Mouse (Mus musculus) cerebellum, adult 2 months (tissue): ENCODE measurements around the gene Ncoa5. TPM values are rescaled to one million over a fixed set of nuclear protein-coding genes. Genes with fewer than 3 reads are reported as not detected.

Experiments used
- DNase-seq, 2 experiments: peaks; one replicate each; pipeline ENCODE4 v3.0.0; 2021
- H3K27ac ChIP-seq: fragments of 200-500 bp; 2 replicates; pipeline ENCODE4 v1.5.1; 2012; ENCODE audit warnings: low read length, control low read depth, inconsistent platforms; ENCODE audit not compliant: insufficient read depth
- H3K27me3 ChIP-seq: fragments of 200-500 bp; 2 replicates; pipeline ENCODE4 v1.6.1; 2012; ENCODE audit warnings: inconsistent platforms, mild to moderate bottlenecking, low read length, moderate library complexity; ENCODE audit not compliant: control insufficient read depth, insufficient read depth
- H3K4me1 ChIP-seq: fragments of 200-500 bp; 2 replicates; pipeline ENCODE4 v1.6.1; 2011; ENCODE audit warnings: low read length; ENCODE audit not compliant: control insufficient read depth, insufficient read depth
- H3K4me3 ChIP-seq: fragments of 200-500 bp; replicated peaks from 2 replicates; pipeline ENCODE3; 2011; ENCODE audit warnings: mild to moderate bottlenecking, low read depth, low read length, control low read depth; ENCODE audit not compliant: insufficient read depth
- CTCF ChIP-seq: fragments of 200-500 bp; IDR thresholded peaks from 2 replicates; pipeline ENCODE4 v1.5.1; 2011; ENCODE audit warnings: low read depth, mild to moderate bottlenecking, control low read depth, low read length, moderate library complexity, borderline replicate concordance; ENCODE audit not compliant: insufficient read depth
- POLR2A ChIP-seq: fragments of 200-500 bp; IDR thresholded peaks from 2 replicates; pipeline ENCODE4 v1.6.1; 2011; ENCODE audit warnings: low read length, control low read depth, borderline replicate concordance; ENCODE audit not compliant: insufficient read depth
- WGBS: fragments of 180-500 bp; shearing (Covaris S2); methylation state at CpG from one replicate; pipeline ENCODE4 v1.1.7; 2018; 5-methylcytosine and 5-hydroxymethylcytosine counted together
- polyA plus RNA-seq: library from polyadenylated mRNA; depleted of rRNA; stranded (reverse); fragments of >200 nt; gene quantifications from 2 replicates; pipeline ENCODE4 v1.2.3, GENCODE M21; 2012

The Ncoa5 gene
- polyA plus RNA-seq, 1 experiment, result 54.9 TPM

DNA sequence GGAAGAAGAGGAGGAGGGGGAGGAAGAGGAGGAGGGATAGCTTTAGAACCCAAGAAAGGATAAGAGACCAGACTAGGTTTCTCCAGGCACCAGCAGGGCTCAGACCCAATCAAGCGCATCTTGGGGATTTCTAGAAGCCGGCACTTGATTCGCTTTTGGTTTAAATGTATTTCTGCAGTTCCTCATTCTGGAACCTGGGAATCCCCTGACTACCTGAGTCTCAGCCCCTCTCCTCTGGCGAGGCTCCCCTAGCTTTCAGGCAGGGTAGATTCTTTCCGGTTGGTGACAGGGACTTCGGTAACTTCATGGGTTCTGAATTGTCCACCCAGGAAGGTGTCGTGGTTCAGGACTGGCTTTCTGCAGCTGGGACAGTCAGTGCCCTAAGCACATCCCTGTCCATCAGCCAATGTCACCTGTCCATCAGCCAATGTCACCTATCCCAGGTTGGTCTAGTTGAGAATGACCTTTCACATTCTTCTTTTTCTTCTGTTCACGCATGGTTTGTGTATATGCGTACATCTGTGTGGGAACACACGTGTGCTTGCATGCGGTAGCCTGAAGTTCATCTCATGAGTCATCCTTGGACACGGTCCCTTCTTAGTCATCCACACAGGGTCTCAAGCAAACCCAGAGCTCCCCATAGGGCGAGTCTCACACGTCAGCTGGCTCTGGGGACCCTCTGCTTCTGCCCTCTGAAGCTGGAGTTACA is 21.9 kb upstream of the Ncoa5 start:
- H3K4me1 ChIP-seq, result peaks cover 3% of the 10 kb centered on the region; the same call in 1 of the 2 replicates
- WGBS, result 90% methylated on average over 14 of the region's 14 CpGs
- no peak overlapping the region for H3K27ac ChIP-seq
- no peak overlapping the region for H3K4me3 ChIP-seq
- TF ChIP-seq POLR2A (no peak), CTCF (no peak)
- no peak for DNase-seq
- H3K27me3 ChIP-seq, result no peaks in the 10 kb centered on the region

DNA sequence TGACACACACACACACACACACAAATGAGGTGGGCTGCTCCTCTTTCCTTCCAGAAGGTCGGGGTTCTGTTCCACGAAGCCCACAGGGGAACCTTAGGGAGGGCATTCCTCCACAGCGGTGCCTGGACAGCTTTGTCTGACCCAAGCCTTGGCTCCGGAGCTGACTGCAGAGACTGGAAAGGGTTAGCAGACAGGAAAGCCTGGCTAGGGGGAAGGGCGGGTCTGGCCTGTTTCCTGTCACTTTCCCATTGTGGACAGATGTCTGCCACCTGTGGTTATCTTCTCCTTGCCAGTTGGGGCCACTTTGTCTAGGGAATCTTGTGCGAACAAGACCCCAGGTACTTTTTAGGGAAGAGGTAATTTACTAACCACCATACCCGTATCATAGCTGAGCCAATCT is 21.2 kb upstream of the Ncoa5 start:
- H3K27ac ChIP-seq, result no peak overlapping the region
- 18% methylated on average over 7 of the region's 7 CpGs for WGBS
- no peak for DNase-seq
- TF ChIP-seq CTCF (no peak), POLR2A (no peak)
- H3K4me3 ChIP-seq, result no peak overlapping the region
- no peaks in the 10 kb centered on the region for H3K27me3 ChIP-seq
- H3K4me1 ChIP-seq, result peaks cover 3% of the 10 kb centered on the region; the same call in 1 of the 2 replicates

DNA sequence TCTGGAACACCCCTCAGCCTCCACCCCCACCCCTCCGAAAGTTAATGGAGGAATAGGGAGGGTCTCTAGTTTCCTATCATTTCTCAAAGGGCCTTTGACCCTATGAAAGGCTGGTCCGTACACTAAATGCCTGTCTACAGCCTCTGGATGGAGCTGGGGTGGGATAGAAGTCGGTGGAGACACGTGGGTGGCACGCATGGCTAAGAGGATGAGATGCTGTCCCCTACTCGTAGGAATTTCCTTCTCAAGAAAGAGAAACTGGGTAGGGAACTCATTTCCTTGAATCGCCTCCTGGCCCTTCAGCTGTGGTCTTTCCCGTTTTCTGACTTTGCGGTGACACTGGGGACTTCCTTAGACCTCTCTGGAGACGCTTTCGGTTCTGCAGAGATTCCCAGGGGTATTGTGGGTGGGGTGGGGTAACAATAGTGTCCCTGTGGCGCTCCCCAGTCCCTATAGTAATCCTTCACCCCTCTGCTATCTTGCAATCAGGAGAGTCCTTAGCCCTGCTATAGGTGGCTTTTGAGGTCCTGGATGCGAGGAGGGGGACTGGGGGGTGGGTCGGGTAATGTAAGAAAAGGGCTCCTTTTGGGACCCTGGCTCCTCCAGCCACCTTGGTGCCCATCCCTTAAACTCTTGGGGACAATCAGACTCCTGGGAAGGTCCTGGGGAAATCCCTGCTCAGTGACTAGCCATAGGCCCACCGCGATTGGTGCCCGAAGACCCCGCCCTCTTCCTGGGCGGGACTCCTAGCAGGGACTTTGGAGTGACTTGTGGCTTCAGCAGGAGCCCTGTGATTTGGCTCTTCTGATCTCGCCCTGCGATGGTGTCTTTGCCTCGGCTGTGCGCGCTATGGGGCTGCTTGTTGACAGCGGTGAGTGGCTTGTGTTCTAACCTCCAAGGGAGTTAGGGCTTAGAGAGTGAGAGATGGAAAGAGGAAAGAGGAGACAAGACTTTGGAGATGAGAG is 20.5 kb upstream of the Ncoa5 start, which contains the start of gene Cd40:
Gene Cd40 (plus strand): TSS at position 740 of the 965 bp plus-strand sequence.
- H3K27ac ChIP-seq, result no peak within 1 kb of the TSS
- no peak within 1 kb of the TSS for H3K4me3 ChIP-seq
- TF ChIP-seq POLR2A (no peak), CTCF (no peak)

DNA sequence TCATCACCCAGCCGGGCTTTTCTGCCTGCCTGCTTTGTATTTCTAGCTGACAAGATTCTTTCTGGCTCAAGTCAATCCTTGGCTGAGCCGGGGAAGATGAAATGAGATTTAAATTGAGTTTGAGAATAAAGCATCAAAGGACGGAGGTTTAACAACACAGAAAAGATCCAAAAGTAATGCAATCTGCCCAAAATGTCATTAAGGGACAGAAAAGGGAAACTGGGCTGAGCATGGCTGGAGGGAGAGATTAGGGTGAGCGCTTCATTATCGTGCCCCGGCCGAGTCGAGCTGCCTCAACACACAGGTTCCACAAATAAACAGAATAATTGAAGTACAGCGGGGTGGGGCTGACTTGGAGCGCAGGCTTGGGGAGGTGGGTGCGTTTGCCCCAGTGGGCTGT is 16.9 kb upstream of the Ncoa5 start:
- no peak for DNase-seq
- no peaks in the 10 kb centered on the region for H3K27me3 ChIP-seq
- 60% methylated on average over 11 of the region's 11 CpGs for WGBS
- H3K27ac ChIP-seq, result no peak overlapping the region
- no peak overlapping the region for H3K4me3 ChIP-seq
- no peak for TF ChIP-seq POLR2A
- no peak for TF ChIP-seq CTCF
- H3K4me1 ChIP-seq, result peaks cover 3% of the 10 kb centered on the region; the same call in 1 of the 2 replicates

More for the DNA sequence above, 20.5 kb upstream of the Ncoa5 start, which contains the start of gene Cd40:
- peak in 1 of 2 experiments; percentile 35 for DNase-seq
- Histone ChIP-seq H3K27me3 (no peaks in the 10 kb centered on the region), H3K4me1 (peaks cover 3% of the 10 kb centered on the region; the same call in 1 of the 2 replicates)
- WGBS, result 23% methylated on average over 25 of the region's 25 CpGs

DNA sequence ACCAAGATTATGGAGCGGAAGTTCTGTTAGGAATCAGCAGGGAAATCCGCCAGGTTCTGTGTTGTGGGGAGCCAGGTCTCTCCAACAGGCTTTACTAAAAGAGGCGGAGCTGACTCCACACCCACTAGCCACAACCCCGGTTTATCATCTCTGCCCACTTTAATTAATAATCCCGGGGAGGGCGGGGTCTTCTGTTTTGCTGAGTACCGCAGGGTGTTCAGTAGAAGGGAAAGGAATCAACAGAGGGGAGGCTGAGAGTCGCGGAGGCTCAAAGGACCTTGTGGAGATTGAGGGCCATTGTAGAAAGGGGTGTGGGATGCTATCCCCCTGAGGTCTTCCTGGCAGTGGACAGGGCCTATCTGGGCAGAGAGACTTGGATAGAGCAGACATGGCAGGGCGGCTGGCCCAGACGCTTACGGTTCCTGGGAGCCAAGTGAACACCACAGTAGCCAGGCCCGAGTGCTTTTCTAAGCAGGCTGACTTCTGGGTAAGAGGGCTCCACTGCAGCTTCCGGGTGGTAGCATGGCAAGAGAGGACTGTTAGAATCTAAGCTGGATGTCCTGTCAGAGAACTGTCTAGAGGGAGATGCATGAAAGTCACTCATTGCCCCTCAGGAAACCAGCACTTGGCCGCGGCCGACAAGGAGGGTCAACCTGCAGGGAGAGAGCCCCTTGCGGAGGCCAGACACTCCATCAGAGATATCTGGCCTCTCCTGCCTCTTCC is 16.3 kb upstream of the Ncoa5 start:
- no peak overlapping the region for H3K27ac ChIP-seq
- no peak for TF ChIP-seq POLR2A
- no peak for TF ChIP-seq CTCF
- H3K4me1 ChIP-seq, result peaks cover 3% of the 10 kb centered on the region; the same call in 1 of the 2 replicates
- H3K27me3 ChIP-seq, result no peaks in the 10 kb centered on the region
- no peak overlapping the region for H3K4me3 ChIP-seq
- 49% methylated on average over 18 of the region's 18 CpGs for WGBS
- DNase-seq, result no peak

DNA sequence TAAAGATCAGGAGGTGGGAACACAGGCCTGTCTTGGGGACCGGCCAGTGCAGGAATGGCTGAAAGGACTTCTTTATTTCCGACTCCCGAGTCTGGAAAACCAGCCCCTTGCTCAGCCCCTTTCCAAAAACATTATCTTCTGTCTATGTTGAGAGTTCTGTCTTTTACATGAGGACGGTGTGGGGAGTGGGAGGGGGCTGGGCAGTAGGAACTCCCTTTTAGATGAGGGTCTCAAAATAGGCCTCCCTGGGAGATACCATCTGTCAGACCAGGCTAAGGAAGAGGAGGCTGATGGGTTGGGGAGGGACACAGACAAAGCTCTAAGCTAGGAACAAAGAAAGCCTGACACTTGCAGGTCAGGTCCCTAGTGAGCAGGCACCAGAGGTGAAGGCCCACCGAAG is 14.4 kb upstream of the Ncoa5 start:
- H3K27me3 ChIP-seq, result no peaks in the 10 kb centered on the region
- 51% methylated on average over 5 of the region's 5 CpGs for WGBS
- no peak overlapping the region for H3K27ac ChIP-seq
- no peak overlapping the region for H3K4me3 ChIP-seq
- H3K4me1 ChIP-seq, result no peaks in the 10 kb centered on the region
- TF ChIP-seq CTCF (no peak), POLR2A (no peak)
- no peak for DNase-seq

DNA sequence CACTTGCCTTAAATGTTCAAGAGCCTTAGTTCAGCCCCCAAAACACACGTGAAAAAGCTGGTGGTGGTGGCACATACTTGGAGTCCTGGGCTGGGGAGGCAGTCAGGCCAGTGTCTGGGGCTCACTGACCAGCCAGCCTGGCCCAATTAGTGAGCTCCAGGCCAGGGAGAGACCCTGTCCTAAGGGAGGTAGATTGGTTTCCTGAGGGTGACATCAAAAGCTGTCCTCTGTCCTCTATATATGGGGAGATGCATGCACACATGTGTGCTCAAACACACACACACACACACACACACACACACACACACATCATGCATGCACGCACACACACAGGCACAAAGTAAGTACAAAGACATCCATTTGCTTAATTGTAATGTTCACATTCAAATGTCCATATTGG is 9.1 kb upstream of the Ncoa5 start:
- TF ChIP-seq POLR2A (no peak), CTCF (no peak)
- DNase-seq, result no peak
- Histone ChIP-seq H3K4me1 (no peaks in the 10 kb centered on the region), H3K27me3 (no peaks in the 10 kb centered on the region), H3K4me3 (no peak overlapping the region), H3K27ac (no peak overlapping the region)
- WGBS, result 72% methylated on average over 2 of the region's 2 CpGs
